Mouse (Mus musculus) ovary, adult 10 weeks (tissue): ENCODE results near the gene Cdkl2. TPM values are rescaled to one million over a fixed set of nuclear protein-coding genes. Genes with fewer than 3 reads are reported as not detected.

ENCODE experiments used
- polyA plus RNA-seq: library from polyadenylated mRNA; stranded (reverse); fragments of 350-450 nt; fragmentation: Illumina TruSeq; extraction: RNeasy Lipid Tissue Mini Kit (QIAGEN cat#74804); gene quantifications from one replicate; pipeline ENCODE4 v1.2.3, GENCODE M21; 2014

Gene Cdkl2
- 12.3 TPM for polyA plus RNA-seq

DNA sequence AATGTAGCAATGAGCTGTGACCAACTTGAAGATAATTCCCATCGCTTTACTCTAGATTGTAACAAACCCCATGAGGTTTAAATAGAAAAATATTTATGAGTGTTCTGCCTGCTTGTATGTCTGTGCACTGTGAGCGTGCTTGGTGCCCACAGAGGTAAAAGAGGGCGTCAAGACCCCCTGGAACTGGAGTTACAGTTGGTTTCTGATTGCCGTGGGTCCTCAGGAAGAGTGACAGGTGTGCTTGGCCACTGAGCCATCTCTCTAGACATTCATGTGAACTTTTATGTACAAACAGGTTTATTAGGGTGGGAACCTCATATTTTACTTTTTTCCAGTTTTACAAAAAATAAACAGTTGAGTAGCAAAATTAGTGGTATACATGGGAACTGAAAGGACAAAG, at the start of gene Cdkl2:
Gene Cdkl2 (minus strand): TSS at position 101 of the 400 bp plus-strand sequence.

DNA sequence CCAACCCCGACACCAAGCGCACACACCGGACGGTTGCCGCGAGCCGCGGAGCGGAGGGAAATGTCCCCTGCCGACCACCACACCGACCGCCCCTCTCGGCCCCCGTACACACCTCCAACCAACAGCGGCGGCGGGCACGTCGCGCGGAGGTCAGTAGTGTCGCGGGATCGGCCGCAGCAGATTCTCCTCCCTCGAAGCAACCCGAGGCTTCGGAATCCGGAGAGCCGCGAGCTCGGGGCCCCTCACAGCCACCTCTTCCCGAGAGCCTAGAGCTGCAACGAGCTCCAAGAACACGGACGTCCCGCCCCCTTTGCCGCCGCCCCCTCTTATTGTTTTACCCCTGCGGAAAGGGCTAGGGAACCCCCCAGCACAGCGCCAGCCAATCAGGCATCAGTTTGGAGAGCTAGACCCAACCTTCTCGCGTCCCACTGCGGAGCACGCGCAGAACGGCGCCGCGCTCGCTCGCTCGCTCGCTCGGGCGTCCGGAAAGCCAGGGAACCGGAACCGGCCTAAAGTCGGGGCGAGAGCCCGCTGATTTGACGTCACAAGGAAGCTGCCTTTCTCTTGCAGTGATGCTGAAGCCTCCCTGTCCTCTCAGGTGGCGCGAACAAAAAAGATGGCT, 39.8 kb upstream of the Cdkl2 start, which contains the start of gene G3bp2:
Gene G3bp2 (minus strand): TSS at position 303 of the 622 bp plus-strand sequence.

GRCm38 (mm10) chr5:91987236-91987635, 56.4 kb downstream of the Cdkl2 start, which contains the start of gene Odaph:
Gene Odaph (plus strand): TSS chr5:91987475.

DNA sequence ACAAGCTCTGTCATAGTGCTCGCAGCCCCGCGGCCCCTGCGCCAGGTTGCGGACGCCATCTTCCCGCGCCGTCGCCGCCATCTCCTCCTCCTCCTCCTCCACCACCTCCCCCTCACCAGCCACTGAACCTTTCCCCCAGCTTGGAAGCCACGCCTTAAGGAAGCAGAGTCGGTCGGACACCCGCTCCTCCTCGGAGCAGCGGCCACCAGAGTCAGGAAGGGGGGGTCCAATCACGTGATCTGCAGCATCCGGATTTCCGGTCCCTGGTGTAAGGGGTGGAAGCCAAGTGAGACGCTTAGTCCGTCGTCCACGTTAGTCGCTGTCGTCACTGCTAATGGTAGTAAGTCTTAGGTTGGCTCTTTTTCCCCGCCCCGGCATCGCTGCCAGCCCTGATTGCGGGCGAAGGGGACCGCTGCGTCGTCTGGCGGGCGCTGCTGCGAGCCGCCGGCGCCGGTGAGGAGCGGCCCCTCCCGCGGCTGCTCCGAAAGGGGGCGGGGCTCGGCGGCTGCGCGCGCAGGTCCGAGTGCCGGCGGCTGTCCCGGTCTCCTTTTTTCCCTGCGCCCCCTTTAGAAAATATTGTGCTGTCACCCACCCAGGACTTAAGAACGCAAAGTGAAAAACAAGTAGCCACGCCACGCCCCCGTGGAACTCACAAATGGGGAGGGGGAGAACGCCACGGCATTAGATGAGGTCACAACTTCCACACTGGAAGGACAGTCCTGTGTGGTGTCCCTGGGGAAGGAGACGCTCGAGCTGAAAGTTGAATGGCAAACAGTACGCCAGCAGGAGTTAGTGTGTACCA, 80.8 kb downstream of the Cdkl2 start, which contains the start of gene Rchy1:
Gene Rchy1 (minus strand): TSS at position 430 of the 802 bp plus-strand sequence.

Other genes with a start within 250 kb of the Cdkl2 start
- gene Rchy1, start 80.8 kb downstream of the Cdkl2 start, polyA plus RNA-seq = 93.6 TPM
- gene Odaph, start 56.4 kb downstream of the Cdkl2 start, polyA plus RNA-seq = not detected
- 380 TPM for gene G3bp2, start 39.8 kb upstream of the Cdkl2 start, polyA plus RNA-seq
- 144 TPM for gene Uso1, start 94.1 kb upstream of the Cdkl2 start, polyA plus RNA-seq
- gene U90926, start 171.5 kb upstream of the Cdkl2 start, polyA plus RNA-seq = not detected
- gene Ppef2, start 212.4 kb upstream of the Cdkl2 start, polyA plus RNA-seq = 0.51 TPM
- 15.6 TPM for gene Naaa, start 234.3 kb upstream of the Cdkl2 start, polyA plus RNA-seq